Mouse (Mus musculus): ENCODE data around the gene Ttc4.

GRCm38 (mm10) chr4:106705096-106705665, 26.4 kb upstream of the Ttc4 start:
- no peak for TF ChIP-seq CTCF (IDR thresholded peaks at IDR 0.05; ENCODE audit: low read depth, low read length)
- no peak for TF ChIP-seq POLR2A (IDR thresholded peaks at IDR 0.05; ENCODE audit: insufficient read depth, low read length)
- no peak for TF ChIP-seq EP300 (IDR thresholded peaks at IDR 0.05; ENCODE audit: insufficient read depth, low read depth, low read length)

Data from ES-Bruce4 (cell line).